Mouse (Mus musculus): ENCODE results near the gene Magea3.
"Not testable (repeated sequence)": the region's sequence is repeated elsewhere in the genome, so short reads cannot be mapped to it uniquely, and the experiment has no call there.

Magea3 gene

GRCm38 (mm10) chrX:154949405-154949804 lies at the start of gene Magea3:
TSS of gene Magea3 (minus strand) at chrX:154949505.
- DNase-seq (ENCODE audit: low spot score in 2 of 2) = not testable (repeated sequence)

- DNase-seq (ENCODE audit: low spot score in 2 of 2) = not testable (repeated sequence)
These were observed 46.4 kb upstream of the Magea3 start, which contains the start of gene Magea8 for GRCm38 (mm10) chrX:154995750-154996149. TSS of gene Magea8 (minus strand) at chrX:154995850.

- DNase-seq (ENCODE audit: low spot score in 2 of 2) = not testable (repeated sequence)
These were observed 13.4 kb downstream of the Magea3 start, which contains the start of gene Magea6 for GRCm38 (mm10) chrX:154935887-154936286. TSS of gene Magea6 (minus strand) at chrX:154935987.
